Mouse (Mus musculus): ENCODE measurements at regions not wholly inside any gene's neighbourhood (a gene's known extent, or its start where the extent isn't known, plus 50 kb on each side); places are given as distances from the start of the nearest gene placed in this dataset.
"Not testable (repeated sequence)": the region's sequence is repeated elsewhere in the genome, so short reads cannot be mapped to it uniquely, and the experiment has no call there.

- no peak for ATAC-seq
Observed at GRCm38 (mm10) chr16:55578686-55579085, 260.0 kb downstream of the Nfkbiz start.

- ATAC-seq = not testable (repeated sequence)
Observed at GRCm38 (mm10) chr16:55575609-55576283, 263.0 kb downstream of the Nfkbiz start.

DNA sequence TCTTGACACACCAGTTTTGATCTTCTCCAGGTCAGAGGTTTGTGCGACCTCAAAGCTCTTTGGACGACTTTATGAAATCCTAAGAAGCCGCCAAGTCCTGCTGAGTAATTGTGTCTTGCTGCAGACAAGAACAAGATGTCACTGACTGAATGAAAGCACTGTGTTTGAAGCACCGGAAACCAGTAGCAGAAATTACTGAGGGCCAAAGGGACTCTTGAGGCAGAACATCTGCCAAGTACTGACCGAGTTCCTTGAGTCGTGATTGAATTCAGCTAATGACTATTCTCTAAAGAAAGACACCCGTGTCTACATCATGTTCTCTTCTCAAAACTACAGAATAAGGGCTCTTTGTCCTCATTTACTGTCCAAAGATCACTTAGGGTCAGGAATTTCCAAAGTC is 267.6 kb downstream of the Nfkbiz start:
- no peak for ATAC-seq

GRCm38 (mm10) chr16:55570097-55570496 is 268.6 kb downstream of the Nfkbiz start:
- no peak for ATAC-seq

DNA sequence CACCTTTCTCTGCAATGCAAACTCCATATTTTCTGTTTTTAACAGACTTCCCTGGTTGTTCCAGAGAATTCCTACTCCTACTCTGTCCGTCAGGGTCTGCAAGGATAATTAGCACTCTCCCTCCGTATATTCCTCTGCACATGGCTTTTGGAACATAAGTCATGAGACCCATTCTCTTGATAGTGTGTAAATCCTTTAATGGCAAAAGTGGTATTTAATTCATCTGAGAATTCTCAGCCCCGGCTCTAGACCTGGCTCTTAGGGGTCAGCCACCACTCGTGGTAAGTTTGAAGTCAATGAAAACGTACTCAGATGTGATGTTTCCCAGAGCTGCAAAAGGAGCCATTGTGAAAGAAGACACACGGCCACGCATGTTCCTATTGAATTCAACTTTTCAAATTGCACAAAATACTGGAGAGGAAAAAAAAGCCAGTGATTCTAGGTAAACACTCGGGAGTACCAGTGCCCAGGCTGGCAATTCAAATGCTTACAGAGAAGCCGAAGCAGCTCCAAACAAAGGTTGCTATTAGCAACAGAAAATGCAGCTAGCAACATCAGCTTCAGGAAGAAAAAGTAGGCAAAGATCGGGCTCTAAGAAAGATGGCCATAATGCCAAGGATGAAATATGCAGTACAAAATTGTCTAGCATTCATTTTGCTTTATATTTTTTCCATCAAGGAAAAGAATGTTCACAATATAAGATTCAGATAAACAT is 258.2 kb upstream of the Zpld1 start:
- peak; percentile 15 for ATAC-seq

DNA sequence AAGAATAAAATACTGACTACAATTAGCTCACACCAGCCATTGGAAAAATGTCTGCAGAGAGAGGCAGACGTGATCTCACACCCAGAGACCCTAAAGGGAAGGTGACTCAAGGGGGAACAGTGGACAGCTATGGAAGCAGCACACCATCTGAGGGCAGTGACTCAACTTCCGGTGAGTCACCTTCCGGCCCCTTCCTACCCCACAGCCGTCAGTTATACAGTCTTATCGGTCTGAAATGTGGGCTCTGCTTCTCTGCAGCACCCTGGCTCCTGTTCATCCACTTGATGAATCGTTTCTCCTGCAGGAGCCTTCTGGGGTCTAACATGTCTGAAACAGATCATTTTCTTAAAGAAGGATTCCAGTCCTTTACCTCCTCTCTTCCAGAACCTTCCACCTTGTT is 257.4 kb upstream of the Zpld1 start:
- peak; percentile 80 for ATAC-seq

DNA sequence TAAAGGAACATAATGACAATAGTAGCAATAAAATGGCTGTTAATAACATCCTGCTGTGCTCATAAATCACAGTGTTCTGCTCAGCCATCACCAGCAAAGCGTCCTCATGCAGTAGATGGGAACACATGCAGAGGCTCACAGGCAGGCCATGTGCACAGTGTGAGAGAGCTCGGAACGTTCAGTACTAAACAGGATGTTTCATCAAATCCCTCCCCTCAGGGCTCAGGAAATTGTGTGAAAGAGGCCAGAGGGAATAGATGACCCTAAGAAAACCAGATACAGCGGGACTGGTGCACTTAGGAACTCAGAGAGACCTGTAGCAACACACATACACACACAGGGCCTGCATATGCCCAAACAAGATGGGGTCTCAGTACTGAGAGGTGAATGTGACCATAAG is 256.1 kb upstream of the Zpld1 start:
- no peak for ATAC-seq

- no peak for ATAC-seq
Observed at GRCm38 (mm10) chr16:55551348-55551747, 253.6 kb upstream of the Zpld1 start.

DNA sequence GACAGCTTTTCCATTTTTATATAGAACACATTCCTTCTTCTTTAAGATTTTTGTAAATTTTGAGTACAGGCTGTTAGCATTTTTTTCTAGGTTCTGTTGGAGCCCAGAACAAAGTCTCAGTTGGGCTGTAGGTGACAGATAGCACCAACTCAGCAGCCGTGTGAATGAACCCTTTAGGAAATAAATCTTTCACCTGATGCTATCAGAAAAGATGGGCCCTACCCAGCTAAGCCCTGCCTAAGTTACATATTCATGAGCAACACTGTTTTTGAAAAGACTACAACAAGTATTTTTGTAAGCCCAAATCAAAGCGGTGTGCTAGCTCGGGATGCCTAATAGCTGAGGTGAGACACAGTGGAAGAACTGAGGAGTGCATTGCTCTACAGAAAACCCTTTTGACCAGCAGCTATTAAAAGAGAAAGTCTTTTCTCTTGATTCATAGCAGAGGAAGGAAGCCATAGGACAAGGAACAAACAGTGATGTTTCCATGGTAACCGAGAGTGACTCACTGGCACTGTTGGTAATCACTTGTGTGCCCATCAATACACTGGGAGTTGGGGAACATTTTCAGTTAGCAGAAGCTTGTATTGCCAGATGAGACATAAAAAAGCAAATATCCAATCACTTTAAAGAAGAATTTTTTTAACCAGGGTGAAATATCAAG is 253.0 kb upstream of the Zpld1 start:
- peak; percentile 82 for ATAC-seq

DNA sequence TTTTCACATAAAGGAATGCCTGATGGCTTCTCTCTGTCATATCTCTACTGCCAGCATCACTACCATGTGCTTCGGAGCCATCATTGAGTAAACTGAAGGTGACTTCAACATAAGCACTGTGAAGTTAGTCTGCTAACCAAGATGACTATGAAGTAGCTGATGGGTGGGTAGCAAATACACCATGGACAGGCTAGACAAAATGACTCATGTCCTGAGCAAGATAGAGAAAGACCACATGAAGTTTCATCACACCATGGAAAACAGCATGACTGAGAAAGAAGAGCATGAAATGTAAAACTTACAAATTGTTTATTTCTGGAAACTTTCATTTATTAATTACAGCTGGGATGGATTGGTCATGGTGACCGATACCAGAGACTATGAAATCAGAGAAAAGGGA is 249.3 kb upstream of the Zpld1 start:
- ATAC-seq = no peak

- no peak for ATAC-seq
Observed at GRCm38 (mm10) chr16:55540336-55541015, 242.7 kb upstream of the Zpld1 start.

DNA sequence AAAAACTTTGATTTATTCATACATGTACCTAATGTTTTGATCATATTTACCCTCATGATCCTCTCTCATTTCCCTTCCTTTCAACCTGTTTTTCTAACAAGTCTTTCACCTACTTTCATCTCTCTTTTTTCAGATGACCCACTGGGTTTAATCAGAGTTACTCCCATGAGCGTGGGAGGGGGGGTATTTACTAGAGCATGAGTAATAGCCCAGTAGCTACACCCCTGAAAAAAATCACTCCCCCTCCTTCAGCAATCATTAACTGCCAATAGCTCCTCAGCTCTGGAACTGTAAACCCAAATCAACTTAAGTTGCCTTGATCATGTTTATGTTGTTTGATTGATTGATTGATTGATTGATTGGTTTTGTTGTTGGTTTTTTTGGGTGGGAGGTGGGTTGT is 241.4 kb upstream of the Zpld1 start:
- no peak for ATAC-seq

DNA sequence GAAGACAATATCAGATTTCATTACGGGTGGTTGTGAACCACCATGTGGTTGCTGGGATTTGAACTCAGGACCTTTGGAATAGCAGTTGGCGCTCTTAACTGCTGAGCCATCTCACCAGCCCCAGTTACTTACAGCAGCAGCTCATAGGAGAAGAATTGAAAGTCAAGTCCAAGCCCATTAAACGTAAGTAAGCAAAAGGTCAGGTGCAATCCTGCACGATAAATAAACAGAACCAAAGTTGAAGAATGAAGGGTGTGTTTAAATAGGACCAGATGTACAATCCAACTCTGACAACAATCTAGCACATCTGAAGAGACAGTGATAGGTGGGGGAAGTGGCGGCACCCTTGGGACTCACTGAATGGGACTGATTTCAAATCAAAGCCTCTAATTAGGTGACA is 239.8 kb upstream of the Zpld1 start:
- ATAC-seq = no peak

DNA sequence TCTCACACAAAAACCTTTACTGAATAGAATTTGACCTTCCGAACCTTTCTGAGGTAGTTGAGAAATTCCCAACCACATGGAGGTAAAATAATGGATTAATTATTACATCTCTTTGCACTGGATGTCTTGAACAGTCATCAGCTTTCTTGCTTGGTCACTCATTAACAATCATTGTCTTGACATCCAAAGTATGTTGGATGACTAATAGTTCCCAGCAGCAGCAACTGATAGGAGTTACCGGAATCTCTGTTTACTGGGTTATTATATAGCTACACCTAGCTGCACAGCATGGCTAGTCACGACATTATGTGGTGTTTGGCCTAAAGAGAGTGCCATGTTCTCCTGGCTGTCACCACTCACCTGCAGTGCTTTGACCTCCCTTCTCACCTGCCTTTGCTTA is 234.9 kb upstream of the Zpld1 start:
- no peak for ATAC-seq

DNA sequence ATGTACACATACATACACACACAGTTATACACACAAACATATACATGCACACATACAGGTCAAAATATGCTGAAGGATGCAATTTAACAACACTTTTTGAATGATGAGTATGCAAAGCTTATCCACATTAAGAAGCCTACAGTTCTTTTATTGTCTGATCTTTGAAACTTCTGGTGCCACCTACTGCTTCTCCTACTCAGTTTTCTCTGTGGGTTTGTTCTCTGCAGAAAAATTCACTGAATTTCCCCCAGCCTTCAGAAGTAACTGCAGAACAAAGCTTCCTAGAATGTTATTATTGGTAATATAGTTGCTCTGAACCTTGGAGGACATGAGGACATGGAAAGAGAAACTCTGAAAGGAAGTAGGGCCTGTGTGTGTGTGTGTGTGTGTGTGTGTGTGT is 233.1 kb upstream of the Zpld1 start:
- no peak for ATAC-seq

- no peak for ATAC-seq
Observed at GRCm38 (mm10) chr16:55527680-55528079, 229.9 kb upstream of the Zpld1 start.

GRCm38 (mm10) chr16:55526230-55526842 is 228.6 kb upstream of the Zpld1 start:
- peak; percentile 58 for ATAC-seq

- no peak for ATAC-seq
Observed at GRCm38 (mm10) chr16:55523264-55523663, 225.5 kb upstream of the Zpld1 start.

DNA sequence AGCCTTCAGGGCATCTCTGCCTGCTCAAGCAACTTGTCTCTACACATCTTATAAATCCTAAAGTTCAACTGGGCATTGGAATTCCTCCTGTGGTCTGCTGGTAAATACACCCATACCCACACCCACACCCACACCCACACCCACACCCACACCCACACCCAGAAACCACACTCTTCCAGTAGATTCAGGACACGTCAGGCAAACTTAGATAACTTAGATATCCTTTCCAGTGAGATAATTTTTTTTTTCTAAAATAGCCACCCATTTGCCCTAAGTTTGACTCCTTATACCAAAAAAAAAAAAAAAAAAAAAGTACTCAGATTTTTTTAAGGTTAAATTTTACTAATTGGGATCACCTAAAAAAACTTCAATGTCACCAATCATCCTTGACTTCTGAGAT is 224.5 kb upstream of the Zpld1 start:
- ATAC-seq = no peak

GRCm38 (mm10) chr16:55521421-55521971 is 223.7 kb upstream of the Zpld1 start:
- ATAC-seq = no peak

DNA sequence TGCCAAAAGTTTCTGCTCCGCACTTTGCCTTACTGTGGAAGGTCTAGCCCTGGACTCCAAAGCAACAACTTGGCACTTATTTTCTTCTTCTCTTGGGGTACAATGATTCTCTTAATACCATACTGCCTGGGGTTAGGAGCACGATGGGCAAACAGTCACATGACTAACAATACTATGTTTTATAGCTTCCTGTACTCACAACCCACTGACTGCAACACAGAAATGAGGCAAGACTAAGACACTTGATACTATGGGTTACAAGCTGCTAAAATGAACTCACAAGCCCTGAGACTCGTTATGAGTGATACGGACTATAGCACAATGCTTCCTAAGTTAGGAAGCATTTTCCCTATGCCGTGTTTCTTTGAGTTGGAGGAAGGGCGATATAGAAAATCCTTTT is 222.3 kb upstream of the Zpld1 start:
- ATAC-seq = no peak

DNA sequence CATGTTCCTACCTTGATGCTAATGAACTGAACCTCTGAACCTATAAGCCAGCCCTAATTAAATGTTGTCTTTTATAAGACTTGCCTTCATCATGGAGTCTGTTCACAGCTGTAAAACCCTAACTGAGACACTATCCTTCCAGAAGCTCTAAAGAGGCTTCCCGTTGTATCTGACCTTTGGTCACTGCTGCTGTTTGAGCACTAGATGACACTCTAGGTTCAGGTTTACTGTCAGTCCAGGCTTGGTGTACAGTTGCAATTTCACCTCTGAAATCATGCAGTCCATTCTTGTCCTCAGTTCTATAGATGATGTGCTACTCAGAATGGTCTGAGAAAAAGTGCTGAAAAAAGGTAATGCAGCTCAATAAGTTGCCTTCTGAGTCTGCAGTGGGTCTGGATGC is 221.9 kb upstream of the Zpld1 start:
- ATAC-seq = peak; percentile 89

- no peak for ATAC-seq
Observed at GRCm38 (mm10) chr16:55516994-55517393, 219.2 kb upstream of the Zpld1 start.
